Mouse (Mus musculus) midbrain, embryonic 14.5 days (tissue): Measurements from ENCODE around the gene Eya3. TPM values are rescaled to one million over a fixed set of nuclear protein-coding genes. Genes with fewer than 3 reads are reported as not detected.
"Not testable (repeated sequence)": the region's sequence is repeated elsewhere in the genome, so short reads cannot be mapped to it uniquely, and the experiment has no call there.

Source experiments
- ATAC-seq: fragments of 200-750 bp; cut with Nextera tagmentation; 2 replicates; pipeline ENCODE4 v1.8.0; 2017; ENCODE audit warnings: moderate number of reproducible peaks, moderate library complexity; ENCODE audit not compliant: low FRiP score, low TSS enrichment
- DNase-seq: peaks from one replicate; pipeline ENCODE4 v3.0.0-alpha.2; 2015
- H3K27ac ChIP-seq: fragments of 300-500 bp; sonication (generic); replicated peaks from 2 replicates; pipeline ENCODE4 v1.5.1; 2014; ENCODE audit warnings: mild to moderate bottlenecking, low read depth, low read length, moderate library complexity
- H3K27me3 ChIP-seq: fragments of 300-500 bp; sonication (generic); 2 replicates; pipeline ENCODE4 v1.6.1; 2014; ENCODE audit warnings: low read length, control low read depth, mixed read lengths; ENCODE audit not compliant: control insufficient read depth, insufficient read depth
- H3K36me3 ChIP-seq: fragments of 300-500 bp; sonication (generic); 2 replicates; pipeline ENCODE4 v1.6.1; 2014; ENCODE audit warnings: low read length, control low read depth; ENCODE audit not compliant: control insufficient read depth, insufficient read depth
- H3K4me1 ChIP-seq: fragments of 300-500 bp; sonication (generic); 2 replicates; pipeline ENCODE4 v1.6.1; 2014; ENCODE audit warnings: mild to moderate bottlenecking, antibody characterized with exemption, low read length, control low read depth; ENCODE audit not compliant: control insufficient read depth, insufficient read depth
- H3K4me2 ChIP-seq: fragments of 300-500 bp; sonication (generic); 2 replicates; pipeline ENCODE4 v1.6.1; 2014; ENCODE audit warnings: mild to moderate bottlenecking, low read length, moderate library complexity
- H3K4me3 ChIP-seq: fragments of 300-500 bp; sonication (generic); replicated peaks from 2 replicates; pipeline ENCODE4 v1.5.1; 2014; ENCODE audit warnings: low read depth, low read length
- H3K9ac ChIP-seq: fragments of 300-500 bp; sonication (generic); replicated peaks from 2 replicates; pipeline ENCODE4 v1.6.1; 2014; ENCODE audit warnings: mild to moderate bottlenecking, low read length, moderate library complexity
- H3K9me3 ChIP-seq: fragments of 300-500 bp; sonication (generic); 2 replicates; pipeline ENCODE4 v1.6.1; 2016; ENCODE audit warnings: low read length, control low read depth, mixed read lengths; ENCODE audit not compliant: control insufficient read depth
- WGBS: fragments of 180-500 bp; shearing (Covaris S2); extraction: QIAGEN DNeasy Blood & Tissue Kit; methylation state at CpG from one replicate; pipeline ENCODE4 v1.1.7; 2014; 5-methylcytosine and 5-hydroxymethylcytosine counted together
- polyA plus RNA-seq: library from polyadenylated mRNA; unstranded; fragments of >200 nt; fragmentation: Nextera tagmentation; extraction: Ambion mirVana; gene quantifications from 2 replicates; pipeline ENCODE4 v1.2.1, GENCODE M21; 2014

Gene Eya3
- polyA plus RNA-seq, 1 experiment from 2014 or later = 15.7 TPM

GRCm38 (mm10) chr4:132756974-132757373 is 118.2 kb downstream of the Eya3 start, which contains the start of gene Smpdl3b:
Gene Smpdl3b (minus strand): TSS chr4:132757252.
- H3K36me3 ChIP-seq = no peaks in the 10 kb centered on the region
- 0 out of 2 replicates have a peak, but pooled peaks cover 8% of the 10 kb centered on the region for H3K4me1 ChIP-seq
- no peaks in the 10 kb centered on the region for H3K9me3 ChIP-seq
- WGBS = under 1% methylated on average over 22 of the region's 22 CpGs
- peaks cover 9% of the 10 kb centered on the region; the same call in 1 of the 2 replicates for H3K27me3 ChIP-seq
- H3K27ac ChIP-seq = no peak within 1 kb of the TSS
- peak within 1 kb of the TSS; percentile 45 for H3K9ac ChIP-seq
- DNase-seq (peak; percentile 84), ATAC-seq (peak; percentile 46; the same call in 1 of the 2 replicates)
- peak within 1 kb of the TSS; percentile 69 for H3K4me2 ChIP-seq
- peak within 1 kb of the TSS; percentile 29 for H3K4me3 ChIP-seq

DNA sequence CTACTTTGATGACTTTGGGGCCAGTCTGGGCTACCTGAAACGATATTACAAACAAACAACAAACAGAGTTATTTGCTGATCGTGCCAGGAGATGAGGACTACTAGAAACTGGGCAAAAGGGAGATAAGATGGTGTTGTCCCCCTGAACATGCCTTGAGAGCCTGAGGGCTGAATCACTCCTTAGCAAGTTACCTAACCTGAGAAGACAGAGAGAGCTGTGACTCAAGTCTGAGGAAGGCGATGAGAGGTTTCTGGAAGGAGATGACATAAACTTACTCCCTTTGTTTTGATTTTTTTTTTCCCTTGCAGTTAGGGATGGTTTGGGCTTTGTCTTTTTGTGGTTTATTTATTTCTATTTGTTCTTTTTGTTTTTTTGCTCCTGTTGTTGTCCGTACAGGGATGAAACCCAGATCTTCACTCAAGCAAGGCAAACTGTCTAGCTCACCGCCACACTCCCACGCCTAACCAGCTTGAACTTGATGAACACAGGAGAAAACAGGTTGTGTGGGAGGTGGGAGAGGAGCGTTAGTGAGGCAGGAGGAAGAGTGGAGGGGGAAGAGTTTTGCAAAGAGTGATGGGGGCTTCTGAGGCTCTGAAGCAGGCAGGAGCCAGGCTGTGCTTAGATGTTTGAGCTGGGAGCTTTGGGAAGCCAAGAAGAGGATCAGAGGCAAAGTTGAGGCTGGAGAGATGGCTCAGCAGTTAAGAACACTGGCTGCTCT is 119.0 kb downstream of the Eya3 start:
- Histone ChIP-seq H3K4me2 (no peak overlapping the region), H3K4me3 (no peak overlapping the region), H3K9me3 (no peaks in the 10 kb centered on the region), H3K27me3 (peaks cover 9% of the 10 kb centered on the region; the same call in 1 of the 2 replicates), H3K9ac (no peak overlapping the region), H3K27ac (no peak overlapping the region), H3K36me3 (no peaks in the 10 kb centered on the region), H3K4me1 (0 out of 2 replicates have a peak, but pooled peaks cover 8% of the 10 kb centered on the region)
- DNase-seq (no peak), ATAC-seq (no peak)
- whole genome bisulfite sequencing = 87% methylated on average over 7 of the region's 7 CpGs

DNA sequence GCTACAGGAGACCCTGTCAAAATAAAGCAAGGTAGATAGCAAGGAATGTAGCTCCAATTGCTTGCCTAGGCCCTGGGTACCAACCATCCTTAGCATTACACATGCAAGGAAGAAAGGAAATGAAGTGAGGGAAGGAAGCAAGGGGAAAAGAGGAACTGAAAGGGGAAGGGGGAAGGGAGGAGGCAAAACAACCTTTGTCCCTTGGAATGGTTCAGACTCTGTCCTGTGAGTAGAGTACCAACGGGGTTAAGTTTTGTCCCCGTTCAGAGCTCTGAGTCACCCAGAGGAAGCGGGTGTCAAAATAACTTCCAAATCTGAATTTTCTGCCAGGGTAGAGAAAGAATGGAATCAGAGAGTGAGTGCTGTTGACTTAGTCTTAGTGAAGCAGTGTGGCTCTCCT is 121.5 kb downstream of the Eya3 start:
- H3K27me3 ChIP-seq = peaks cover 9% of the 10 kb centered on the region; the same call in 1 of the 2 replicates
- H3K9ac ChIP-seq = no peak overlapping the region
- no peaks in the 10 kb centered on the region for H3K9me3 ChIP-seq
- DNase-seq (no peak), ATAC-seq (no peak)
- H3K4me1 ChIP-seq = 0 out of 2 replicates have a peak, but pooled peaks cover 8% of the 10 kb centered on the region
- no peak overlapping the region for H3K4me2 ChIP-seq
- 76% methylated on average over 3 of the region's 3 CpGs for WGBS
- no peak overlapping the region for H3K27ac ChIP-seq
- H3K4me3 ChIP-seq = no peak overlapping the region
- no peaks in the 10 kb centered on the region for H3K36me3 ChIP-seq

DNA sequence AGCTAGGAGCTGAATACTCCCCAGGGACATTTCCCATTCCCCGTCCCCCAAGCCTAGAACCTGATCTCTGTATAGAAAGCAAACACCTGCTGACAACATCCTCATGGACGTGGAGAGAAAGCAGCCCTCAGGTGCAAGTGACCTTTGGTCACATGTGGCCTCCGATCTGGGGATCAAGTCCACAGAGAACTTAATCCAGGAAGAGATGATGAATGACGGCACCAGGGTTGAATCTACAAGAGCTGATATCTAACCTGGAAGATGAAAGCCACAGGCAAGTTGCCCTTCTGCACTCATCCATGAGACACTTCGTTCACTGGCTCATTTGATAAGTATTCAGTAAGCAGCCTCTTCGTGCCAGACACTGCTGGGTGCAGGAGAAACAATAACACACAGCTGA is 123.8 kb downstream of the Eya3 start:
- WGBS = 81% methylated on average over 6 of the region's 6 CpGs
- Histone ChIP-seq H3K9ac (no peak overlapping the region), H3K4me3 (no peak overlapping the region), H3K36me3 (no peaks in the 10 kb centered on the region), H3K9me3 (no peaks in the 10 kb centered on the region), H3K4me1 (no peaks in the 10 kb centered on the region), H3K27me3 (peaks cover under 1% of the 10 kb centered on the region; the same call in 1 of the 2 replicates), H3K27ac (no peak overlapping the region), H3K4me2 (no peak overlapping the region)
- no peak for ATAC-seq
- no peak for DNase-seq

DNA sequence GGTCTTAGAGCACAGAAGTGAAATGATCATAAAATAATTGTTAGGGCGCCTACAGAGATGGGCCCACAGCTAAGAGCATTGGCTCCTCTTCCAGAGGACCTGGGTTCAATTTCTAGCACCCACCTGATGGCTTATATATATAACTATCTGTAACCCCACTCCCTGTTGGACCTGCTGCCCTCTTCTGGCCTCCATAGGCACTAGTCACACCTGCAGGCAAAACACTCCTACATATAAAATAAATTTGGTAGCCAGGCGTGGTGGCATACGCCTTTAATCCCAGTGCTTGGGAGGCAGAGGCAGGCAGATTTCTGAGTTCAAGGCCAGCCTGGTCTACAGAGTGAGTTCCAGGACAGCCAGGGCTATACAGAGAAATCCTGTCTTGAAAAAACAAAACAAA is 124.3 kb downstream of the Eya3 start:
- H3K36me3 ChIP-seq, H3K4me3 ChIP-seq, H3K9ac ChIP-seq, H3K4me1 ChIP-seq, DNase-seq, ATAC-seq, H3K4me2 ChIP-seq, H3K27me3 ChIP-seq, H3K9me3 ChIP-seq, H3K27ac ChIP-seq: not testable (repeated sequence)
- WGBS = 91% methylated on average over 3 of the region's 3 CpGs

DNA sequence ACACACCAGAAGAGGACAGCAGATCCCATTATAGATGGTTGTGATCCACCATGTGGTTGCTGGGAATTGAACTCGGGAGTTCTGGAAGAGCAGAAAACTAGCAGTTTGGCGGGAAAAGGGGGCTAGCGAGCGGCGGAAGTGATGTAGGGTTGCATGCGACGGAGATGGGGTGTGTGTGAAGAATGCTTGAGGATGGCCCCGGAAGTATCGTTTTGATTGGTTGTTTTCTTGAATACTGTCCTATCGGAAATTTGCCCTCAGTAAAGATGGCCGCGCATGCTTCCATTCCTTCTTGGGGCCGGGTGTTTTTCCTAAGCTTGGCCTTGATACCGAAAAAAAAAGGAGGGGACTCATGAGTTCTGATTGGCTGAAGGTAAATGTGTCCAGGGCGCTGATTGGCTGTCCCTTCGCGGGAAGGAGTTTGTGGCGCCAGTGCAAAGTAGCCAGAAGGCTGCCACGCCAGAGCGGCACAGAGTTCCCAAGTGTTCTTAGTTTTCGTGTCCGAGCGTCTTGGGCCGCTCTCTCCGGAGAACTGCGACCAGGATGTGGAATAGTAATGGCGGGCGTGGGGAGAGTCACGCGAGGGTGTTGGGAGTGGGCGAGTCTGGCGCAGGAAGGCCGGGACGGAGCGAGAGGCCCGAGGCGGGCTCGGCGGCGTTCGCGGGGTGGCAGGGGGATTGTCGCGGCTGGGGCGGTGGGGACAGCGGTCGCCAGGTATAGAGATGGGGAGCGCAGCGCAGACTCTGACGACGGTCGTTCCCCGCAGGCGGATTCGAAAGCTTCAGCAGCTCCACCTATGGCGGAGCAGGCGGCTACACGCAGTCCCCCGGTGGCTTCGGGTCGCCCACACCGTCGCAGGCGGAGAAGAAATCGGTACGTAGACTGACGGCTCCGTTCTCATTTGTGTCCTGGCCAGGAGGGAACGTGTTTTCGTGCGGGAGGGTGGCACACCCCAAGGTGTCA is 129.4 kb downstream of the Eya3 start, which contains the start of gene Rpa2:
TSS of gene Rpa2 (plus strand) at position 419 of the 963 bp plus-strand sequence.
- Histone ChIP-seq H3K4me2 (peak within 1 kb of the TSS; percentile 89), H3K4me1 (peaks cover 6% of the 10 kb centered on the region; the same call in 1 of the 2 replicates), H3K9me3 (no peaks in the 10 kb centered on the region), H3K9ac (peak within 1 kb of the TSS; percentile 52), H3K36me3 (peaks cover 20% of the 10 kb centered on the region; the same call in 1 of the 2 replicates), H3K27me3 (no peaks in the 10 kb centered on the region), H3K27ac (no peak within 1 kb of the TSS; the same call in 1 of the 2 replicates), H3K4me3 (peak within 1 kb of the TSS; percentile 71)
- DNase-seq (peak; percentile 99), ATAC-seq (peak; percentile 95)
- under 1% methylated on average over 71 of the region's 71 CpGs for WGBS

- Histone ChIP-seq H3K4me1 (peaks cover 6% of the 10 kb centered on the region; the same call in 1 of the 2 replicates), H3K4me2 (no peak overlapping the region), H3K9ac (no peak overlapping the region), H3K27ac (no peak overlapping the region), H3K27me3 (no peaks in the 10 kb centered on the region), H3K4me3 (no peak overlapping the region), H3K36me3 (peaks cover 52% of the 10 kb centered on the region), H3K9me3 (no peaks in the 10 kb centered on the region)
- DNase-seq = no peak
- ATAC-seq = no peak
- WGBS = 95% methylated on average over 9 of the region's 9 CpGs
Measured at GRCm38 (mm10) chr4:132771776-132772175, 133.0 kb downstream of the Eya3 start.
